Mouse (Mus musculus) heart, postnatal 0 days (tissue): Measurements from ENCODE around the gene Ccdc110.

Experiments used
- CTCF ChIP-seq: IDR thresholded peaks from 2 replicates; pipeline ENCODE4 v1.5.1; 2016; ENCODE audit warnings: antibody characterized with exemption, control low read depth, low read depth
- EP300 ChIP-seq: IDR thresholded peaks from 2 replicates; pipeline ENCODE4 v1.6.1; 2016; ENCODE audit warnings: antibody characterized with exemption, low read depth

GRCm38 (mm10) chr8:45920392-45920791, 14.0 kb upstream of the Ccdc110 start:
- no peak for TF ChIP-seq EP300
- TF ChIP-seq CTCF = no peak
